Comparison of ENCODE assay signal across 8 mouse cellular contexts in the genomic region with DNA sequence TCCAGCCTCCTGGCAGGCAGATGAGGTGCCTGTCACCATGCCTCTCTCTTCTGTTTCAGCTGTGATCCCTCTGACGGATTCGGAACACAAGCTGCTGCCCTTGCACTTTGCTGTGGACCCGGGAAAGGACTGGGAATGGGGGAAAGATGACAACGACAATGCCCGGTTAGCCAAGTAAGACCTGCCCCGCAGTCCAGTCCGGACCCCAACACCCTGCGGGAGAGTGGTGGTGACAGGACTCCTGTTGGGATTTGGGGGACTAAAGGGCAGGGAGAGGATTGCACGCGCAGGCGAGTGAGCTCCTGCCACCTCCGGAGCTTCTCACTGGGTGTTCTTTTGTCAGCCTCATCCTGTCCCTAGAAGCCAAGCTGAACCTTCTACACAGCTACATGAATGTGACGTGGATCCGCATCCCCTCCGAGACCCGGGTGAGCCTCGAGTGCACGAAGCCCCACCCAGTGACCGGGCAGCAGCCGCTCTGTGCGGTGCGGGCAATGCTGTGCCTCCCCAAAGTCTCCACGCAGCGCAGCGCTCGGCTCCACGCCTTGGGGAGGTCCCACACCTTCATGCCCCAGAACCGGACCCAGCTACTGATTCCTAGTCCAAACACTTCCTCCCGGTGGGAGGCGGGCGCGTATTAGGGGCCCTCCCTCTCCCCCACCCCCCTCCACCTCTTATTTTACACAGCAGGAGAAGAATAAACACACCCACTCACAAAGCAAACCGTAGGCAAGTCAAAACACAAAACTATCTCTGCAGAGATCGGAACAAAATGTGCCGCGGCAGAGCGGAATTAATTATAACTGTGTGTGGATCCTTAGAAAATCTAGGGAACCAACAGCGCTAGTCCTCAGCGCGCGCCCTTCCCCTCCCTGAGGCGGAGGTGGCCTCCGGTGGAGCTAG.
A peak's percentile ranks its signal among the peaks of the same experiment; 100 is the strongest.
DNase-seq lines count a peak whose midpoint lies in the region; ATAC-seq and TF ChIP-seq lines count a peak whose summit lies in the region.

No protein-coding gene starts in this region.

- peaks cover 18% of the 10 kb centered on the region for H3K4me1 ChIP-seq in hindbrain, embryonic 14.5 days (replicated peaks; ENCODE audit: control insufficient read depth, insufficient read depth, low read length)

- peak overlapping the region; percentile 56 for H3K9ac ChIP-seq in hindbrain, embryonic 14.5 days

- H3K9me3 ChIP-seq in hindbrain, embryonic 14.5 days (ENCODE audit: control insufficient read depth, low read length), result no peaks in the 10 kb centered on the region

- intact Hi-C loops in left cerebral cortex, adult 2 months (cut with DNase I), result loop anchor here (1.0 to 5.0 kb wide), 5 partner anchors 104 to 572 kb away; no protein-coding TSS in a partner anchor

- no peak for TF ChIP-seq CTCF in left cerebral cortex, adult 2 months (IDR thresholded peaks at IDR 0.05)

- peak; percentile 53 to 74 for DNase-seq in adrenal gland, adult (ENCODE audit: inconsistent age in 2 of 2, low spot score in 1 of 2)
- no peak for DNase-seq in adrenal gland, adult 8-10 months
- DNase-seq in brain, adult 2 months (ENCODE audit: low read depth, low spot score), result peak; percentile 86
- DNase-seq in frontal cortex, postnatal 36 days (ENCODE audit: low spot score in 2 of 2), result peak; percentile 21 to 82
- DNase-seq in hindbrain, embryonic 14.5 days (ENCODE audit: low spot score), result peak; percentile 46
- DNase-seq in left cerebral cortex, adult 2 months (ENCODE audit: extremely low spot score in 1 of 2, low spot score in 2 of 2), result peak; percentile 77 to 80
- DNase-seq in lung, postnatal 36 days, result peak; percentile 79
- DNase-seq in right cerebral cortex, postnatal 4 days, result peak; percentile 47

- no peak for ATAC-seq in hindbrain, embryonic 14.5 days (ENCODE audit: low FRiP score)

- WGBS in hindbrain, embryonic 14.5 days, result 2% methylated on average over 43 of the region's 43 CpGs

- no peak overlapping the region for H3K27ac ChIP-seq in hindbrain, embryonic 14.5 days
- peak overlapping the region; percentile 90 for H3K27ac ChIP-seq in left cerebral cortex, adult 2 months

- peak overlapping the region; percentile 37 for H3K4me3 ChIP-seq in hindbrain, embryonic 14.5 days (replicated peaks; ENCODE audit: low read length)
- H3K4me3 ChIP-seq in left cerebral cortex, adult 2 months, result peak overlapping the region; percentile 41

- peak overlapping the region; percentile 81 for H3K4me2 ChIP-seq in hindbrain, embryonic 14.5 days (replicated peaks)

- peaks cover 59% of the 10 kb centered on the region for H3K27me3 ChIP-seq in hindbrain, embryonic 14.5 days (ENCODE audit: control insufficient read depth, insufficient read depth, low read length)

- H3K36me3 ChIP-seq in hindbrain, embryonic 14.5 days (replicated peaks; ENCODE audit: control insufficient read depth, insufficient read depth), result no peaks in the 10 kb centered on the region
